Mouse (Mus musculus) liver, postnatal 0 days (tissue): ENCODE measurements around the gene Znrf2. TPM values are rescaled to one million over a fixed set of nuclear protein-coding genes. Genes with fewer than 3 reads are reported as not detected.

Source experiments
- ATAC-seq: fragments of 200-750 bp; cut with Nextera tagmentation; 2 replicates; pipeline ENCODE4 v1.8.0; 2017; ENCODE audit warnings: mild to moderate bottlenecking, moderate library complexity
- DNase-seq: peaks from one replicate; pipeline ENCODE4 v3.0.0-alpha.2; 2016
- H3K27ac ChIP-seq: fragments of 300-500 bp; sonication (generic); 2 replicates; pipeline ENCODE4 v1.5.1; 2014; ENCODE audit warnings: antibody characterized with exemption, moderate library complexity, mild to moderate bottlenecking, low read depth
- H3K27me3 ChIP-seq: fragments of 300-500 bp; sonication (generic); 2 replicates; pipeline ENCODE4 v1.6.1; 2014; ENCODE audit warnings: low read length, control low read depth, mixed read lengths; ENCODE audit not compliant: insufficient read depth
- H3K36me3 ChIP-seq: fragments of 300-500 bp; sonication (generic); replicated peaks from 2 replicates; pipeline ENCODE4 v1.6.1; 2014; ENCODE audit warnings: mild to moderate bottlenecking, control low read depth, low read length, moderate library complexity, mixed read lengths; ENCODE audit not compliant: insufficient read depth
- H3K4me1 ChIP-seq: fragments of 300-500 bp; sonication (generic); 2 replicates; pipeline ENCODE4 v1.6.1; 2014; ENCODE audit warnings: antibody characterized with exemption, mild to moderate bottlenecking, control low read depth; ENCODE audit not compliant: insufficient read depth
- H3K4me2 ChIP-seq: fragments of 300-500 bp; sonication (generic); 2 replicates; pipeline ENCODE4 v1.6.1; 2014; ENCODE audit warnings: low read depth, mild to moderate bottlenecking, low read length, moderate library complexity, mixed read lengths
- H3K4me3 ChIP-seq: fragments of 300-500 bp; sonication (generic); 2 replicates; pipeline ENCODE4 v1.5.1; 2014; ENCODE audit warnings: low read depth, low read length
- H3K9ac ChIP-seq: fragments of 300-500 bp; sonication (generic); replicated peaks from 2 replicates; pipeline ENCODE4 v1.6.1; 2014; ENCODE audit warnings: mild to moderate bottlenecking, moderate library complexity
- H3K9me3 ChIP-seq: fragments of 300-500 bp; sonication (generic); 2 replicates; pipeline ENCODE4 v1.6.1; 2016; ENCODE audit warnings: mild to moderate bottlenecking, control low read depth, low read length, mixed read lengths
- CTCF ChIP-seq: sonication (generic); IDR thresholded peaks from 2 replicates; pipeline ENCODE4 v1.5.1; 2016; ENCODE audit warnings: antibody characterized with exemption, low read depth
- EP300 ChIP-seq: IDR thresholded peaks from 2 replicates; pipeline ENCODE4 v1.6.1; 2016; ENCODE audit warnings: antibody characterized with exemption, low read depth, mild to moderate bottlenecking
- WGBS: fragments of 180-500 bp; shearing (Covaris S2); extraction: QIAGEN DNeasy Blood & Tissue Kit; methylation state at CpG from one replicate; pipeline ENCODE4 v1.1.7; 2014; ENCODE audit not compliant: insufficient replicate concordance; 5-methylcytosine and 5-hydroxymethylcytosine counted together
- polyA plus RNA-seq: library from polyadenylated mRNA; unstranded; fragments of >200 nt; fragmentation: Nextera tagmentation; extraction: Ambion mirVana; gene quantifications from 2 replicates; pipeline ENCODE4 v1.2.1, GENCODE M21; 2015

Gene Znrf2
- polyA plus RNA-seq, 1 experiment from 2014 or later: 4.4 TPM

GRCm38 (mm10) chr6:54841399-54841798, 24.7 kb downstream of the Znrf2 start:
- H3K9ac ChIP-seq: no peak overlapping the region
- TF ChIP-seq CTCF: no peak
- TF ChIP-seq EP300: no peak
- peaks cover 5% of the 10 kb centered on the region; the same call in 1 of the 2 replicates for H3K4me1 ChIP-seq
- no peak for ATAC-seq
- H3K36me3 ChIP-seq: no peaks in the 10 kb centered on the region
- DNase-seq: no peak
- peaks cover 5% of the 10 kb centered on the region; the same call in 1 of the 2 replicates for H3K9me3 ChIP-seq
- H3K4me3 ChIP-seq: no peak overlapping the region
- no peak overlapping the region for H3K27ac ChIP-seq
- H3K27me3 ChIP-seq: no peaks in the 10 kb centered on the region
- no peak overlapping the region for H3K4me2 ChIP-seq

GRCm38 (mm10) chr6:54842041-54842440, 25.3 kb downstream of the Znrf2 start:
- peaks cover 5% of the 10 kb centered on the region; the same call in 1 of the 2 replicates for H3K4me1 ChIP-seq
- H3K4me2 ChIP-seq: no peak overlapping the region
- no peaks in the 10 kb centered on the region for H3K36me3 ChIP-seq
- peaks cover 5% of the 10 kb centered on the region; the same call in 1 of the 2 replicates for H3K9me3 ChIP-seq
- DNase-seq: no peak
- no peak overlapping the region for H3K4me3 ChIP-seq
- no peak overlapping the region for H3K27ac ChIP-seq
- TF ChIP-seq CTCF (no peak), EP300 (no peak)
- H3K27me3 ChIP-seq: no peaks in the 10 kb centered on the region
- ATAC-seq: no peak
- WGBS: 32% methylated on average over 1 of the region's 1 CpGs
- H3K9ac ChIP-seq: no peak overlapping the region

DNA sequence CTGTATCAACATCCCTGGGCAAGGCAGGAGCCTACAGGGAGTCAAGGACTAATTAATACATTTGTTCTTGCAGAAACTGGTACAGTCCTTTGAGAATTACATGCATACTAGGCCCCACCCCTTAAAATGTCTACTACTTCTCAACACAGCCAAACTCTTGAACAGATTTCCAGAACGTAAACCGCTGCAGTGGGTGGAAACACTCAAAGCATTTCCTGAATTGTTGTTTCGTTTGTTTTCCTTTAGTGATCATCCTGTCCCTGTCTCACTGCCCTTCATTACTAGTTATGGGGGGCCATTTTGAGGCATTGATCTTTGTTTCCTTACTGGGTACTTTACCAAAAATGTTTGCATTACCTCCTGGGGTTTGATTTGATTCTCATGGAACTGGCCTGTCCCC, 31.8 kb downstream of the Znrf2 start:
- no peaks in the 10 kb centered on the region for H3K27me3 ChIP-seq
- TF ChIP-seq EP300 (no peak), CTCF (no peak)
- no peaks in the 10 kb centered on the region for H3K36me3 ChIP-seq
- ATAC-seq (no peak), DNase-seq (no peak)
- no peak overlapping the region for H3K4me2 ChIP-seq
- 81% methylated on average over 3 of the region's 3 CpGs for WGBS
- no peak overlapping the region for H3K9ac ChIP-seq
- H3K4me3 ChIP-seq: no peak overlapping the region
- peak overlapping the region; percentile 35; the same call in 1 of the 2 replicates for H3K27ac ChIP-seq
- H3K4me1 ChIP-seq: peaks cover 33% of the 10 kb centered on the region
- no peaks in the 10 kb centered on the region for H3K9me3 ChIP-seq

DNA sequence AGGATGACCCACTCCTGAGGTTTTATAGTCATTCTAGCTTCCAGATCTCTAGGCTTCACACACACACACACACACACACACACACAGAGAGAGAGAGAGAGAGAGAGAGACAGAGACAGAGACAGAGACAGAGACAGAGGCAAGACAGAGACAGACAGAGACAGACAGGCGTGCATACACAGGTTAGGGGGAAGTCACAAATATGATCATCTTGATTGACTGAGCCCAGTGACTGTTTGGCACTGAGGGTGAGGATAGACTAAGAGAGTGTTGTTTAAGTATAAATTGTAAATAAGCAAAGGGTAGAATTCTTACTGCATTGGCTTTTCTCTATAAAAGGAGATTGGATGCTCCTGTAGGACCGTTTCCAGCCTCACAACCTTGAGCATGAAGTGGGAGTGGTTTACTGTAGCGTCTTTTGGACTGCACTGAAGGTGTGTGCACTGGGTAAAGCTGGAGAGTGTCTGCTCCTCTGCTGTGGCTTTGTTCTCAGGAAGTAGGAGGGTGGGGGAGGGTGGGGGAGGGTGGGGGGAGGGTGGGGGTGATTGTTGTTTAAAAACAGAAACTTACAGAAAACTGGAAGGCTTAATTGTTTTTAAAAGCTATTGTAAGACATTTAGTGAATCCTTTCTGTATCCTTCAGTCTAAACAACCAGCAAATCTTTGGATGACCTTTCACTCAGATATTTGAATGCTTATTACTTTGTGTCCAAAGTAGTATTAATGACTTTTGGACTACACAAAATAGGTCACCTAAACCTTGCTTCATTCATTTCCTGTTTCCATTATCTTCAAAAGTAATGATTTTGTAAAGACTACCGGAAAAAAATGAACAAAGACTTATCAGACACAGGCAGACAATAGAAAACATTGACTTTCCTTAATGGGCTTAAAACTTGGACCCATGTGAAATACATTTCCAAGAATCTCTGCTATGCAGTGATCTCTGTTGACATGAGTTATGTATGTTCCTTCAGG, 32.8 kb downstream of the Znrf2 start:
- Histone ChIP-seq H3K4me2 (0 out of 2 replicates have a peak overlapping the region, but pooled peaks have one; percentile 0), H3K9me3 (no peaks in the 10 kb centered on the region), H3K4me3 (no peak overlapping the region), H3K4me1 (peaks cover 33% of the 10 kb centered on the region), H3K36me3 (no peaks in the 10 kb centered on the region), H3K27me3 (no peaks in the 10 kb centered on the region), H3K9ac (no peak overlapping the region), H3K27ac (no peak overlapping the region)
- DNase-seq (no peak), ATAC-seq (0 out of 2 replicates have a peak, but pooled peaks have one; percentile 45)
- no peak for TF ChIP-seq CTCF
- no peak for TF ChIP-seq EP300
- WGBS: 19% methylated on average over 4 of the region's 4 CpGs

DNA sequence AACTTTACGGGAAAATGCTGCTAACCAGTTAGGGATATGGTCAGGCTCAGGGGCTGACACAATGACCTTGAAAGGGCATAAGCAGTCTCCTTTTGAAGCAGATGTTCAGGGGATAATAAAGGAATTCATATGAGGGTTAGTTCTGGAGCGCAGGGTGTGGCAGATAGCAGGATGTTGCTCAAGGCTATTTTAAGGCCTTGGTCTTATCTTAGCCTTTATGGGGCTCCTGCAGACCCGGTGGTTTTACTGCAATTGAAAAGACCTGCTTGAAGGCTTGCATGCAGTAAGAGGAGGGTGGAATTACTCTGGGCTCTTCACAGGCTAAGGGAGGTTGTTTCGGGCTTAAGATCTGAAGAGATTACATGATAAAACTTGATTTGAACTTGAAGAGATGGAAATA, 35.1 kb downstream of the Znrf2 start:
- Histone ChIP-seq H3K27ac (no peak overlapping the region), H3K4me3 (no peak overlapping the region), H3K4me2 (no peak overlapping the region), H3K27me3 (no peaks in the 10 kb centered on the region), H3K9ac (no peak overlapping the region), H3K4me1 (peaks cover 41% of the 10 kb centered on the region), H3K9me3 (no peaks in the 10 kb centered on the region), H3K36me3 (no peaks in the 10 kb centered on the region)
- no peak for DNase-seq
- peak; percentile 58 for ATAC-seq
- 32% methylated on average over 4 of the region's 4 CpGs for WGBS
- TF ChIP-seq EP300 (peak; percentile 18; the same call in 1 of the 2 replicates), CTCF (no peak)

GRCm38 (mm10) chr6:54852669-54853068, 36.0 kb downstream of the Znrf2 start:
- 27% methylated on average over 3 of the region's 3 CpGs for WGBS
- no peaks in the 10 kb centered on the region for H3K9me3 ChIP-seq
- no peak overlapping the region for H3K4me2 ChIP-seq
- H3K4me3 ChIP-seq: no peak overlapping the region
- H3K27ac ChIP-seq: no peak overlapping the region
- TF ChIP-seq CTCF: no peak
- no peak for TF ChIP-seq EP300
- no peaks in the 10 kb centered on the region for H3K36me3 ChIP-seq
- no peaks in the 10 kb centered on the region for H3K27me3 ChIP-seq
- H3K4me1 ChIP-seq: peaks cover 41% of the 10 kb centered on the region
- ATAC-seq (no peak), DNase-seq (no peak)
- no peak overlapping the region for H3K9ac ChIP-seq
